Mouse (Mus musculus) kidney, postnatal 25 days (tissue): Measurements from ENCODE around the gene Tsen54.

Experiments
- DNase-seq, 2 experiments: peaks; one replicate each; pipeline ENCODE4 v3.0.0; 2021; ENCODE audit warnings: mixed read lengths in 2 of 2

Tsen54 gene

DNA sequence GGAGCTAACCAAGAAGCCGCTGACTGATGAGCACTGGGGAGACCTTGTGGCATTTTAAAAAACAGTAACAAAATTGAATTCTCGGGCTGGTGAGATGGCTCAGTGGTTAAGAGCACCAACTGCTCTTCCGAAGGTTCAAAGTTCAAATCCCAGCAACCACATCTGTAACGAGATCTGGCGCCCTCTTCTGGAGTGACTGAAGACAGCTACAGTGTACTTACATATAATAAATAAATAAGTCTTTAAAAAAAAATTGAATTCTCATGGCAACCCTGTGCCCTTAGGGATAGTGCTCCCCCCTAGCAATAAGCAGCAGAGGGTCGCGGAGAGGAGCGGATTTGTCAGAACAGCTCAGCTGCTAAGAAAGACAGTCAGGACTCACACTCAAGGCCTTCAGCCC is 49.4 kb downstream of the Tsen54 start:
- no peak for DNase-seq

GRCm38 (mm10) chr11:115869393-115869792 is 54.9 kb downstream of the Tsen54 start:
- DNase-seq, result no peak

DNA sequence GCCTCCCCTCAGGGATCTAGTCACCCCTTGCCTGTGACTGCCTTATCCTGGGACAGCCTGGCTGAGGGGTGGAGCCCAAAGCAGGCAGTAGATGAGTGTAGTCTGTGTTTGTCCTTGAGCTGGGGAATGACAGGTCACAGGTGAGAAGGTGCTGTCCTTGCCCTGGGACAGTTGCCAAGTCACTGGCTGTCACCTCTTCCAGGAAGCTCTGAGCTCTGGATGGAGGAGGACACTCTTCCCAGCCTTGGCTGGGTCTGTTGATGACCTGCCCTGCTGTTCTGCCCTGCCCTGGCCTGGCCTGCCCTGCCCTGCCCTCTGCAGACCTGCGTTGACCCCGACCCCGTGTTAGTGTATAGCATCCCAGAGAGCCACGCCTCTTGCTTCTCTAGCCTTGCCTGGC is 57.9 kb downstream of the Tsen54 start:
- DNase-seq, result no peak
